Mouse (Mus musculus): ENCODE measurements around the gene Gm20481.
"Not testable (repeated sequence)": the region's sequence is repeated elsewhere in the genome, so short reads cannot be mapped to it uniquely, and the experiment has no call there.

The Gm20481 gene

DNA sequence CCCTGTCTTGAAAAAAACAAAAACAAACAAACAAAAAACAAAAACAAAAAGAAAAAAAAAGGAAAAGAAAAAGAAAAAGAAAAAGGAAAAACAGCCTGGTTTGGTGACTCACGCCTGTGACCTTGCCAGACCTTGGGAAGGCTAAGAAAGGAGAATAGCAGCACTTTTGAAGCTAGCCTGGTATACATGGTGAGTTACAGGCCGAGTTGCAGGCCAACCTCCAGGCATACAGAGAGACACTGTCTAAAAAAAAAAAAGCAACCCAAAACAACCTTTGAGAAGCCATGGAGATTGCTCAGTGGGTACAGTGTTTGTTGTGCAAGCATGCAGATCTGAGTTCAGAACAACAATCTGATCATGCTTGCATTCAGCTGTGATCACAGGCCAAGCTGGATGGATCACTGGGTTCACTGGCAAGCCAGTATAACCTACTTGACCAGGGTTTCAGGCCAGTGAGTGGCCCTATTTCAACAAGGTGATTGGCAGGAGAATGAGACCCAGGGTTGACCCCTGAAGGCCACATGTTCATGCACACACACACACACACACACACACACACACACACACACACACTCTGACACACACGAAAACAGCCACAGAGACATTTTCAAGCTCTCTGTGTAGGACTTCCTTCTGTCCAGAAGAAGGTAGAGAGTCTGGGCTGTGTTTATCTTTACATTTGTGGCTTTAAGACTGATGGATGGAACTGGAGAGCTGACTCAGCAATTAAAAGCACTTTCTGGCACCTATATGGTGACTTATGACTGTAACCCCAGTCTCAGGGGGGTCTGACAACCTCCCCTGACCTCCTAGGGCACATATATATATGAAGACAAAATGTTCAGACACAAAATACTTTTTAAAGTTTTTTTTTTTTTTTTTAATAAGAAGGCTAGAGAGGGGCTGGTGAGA is 6.1 kb downstream of the Gm20481 start:
- peak; percentile 72 for DNase-seq (ENCODE audit: low spot score)

DNA sequence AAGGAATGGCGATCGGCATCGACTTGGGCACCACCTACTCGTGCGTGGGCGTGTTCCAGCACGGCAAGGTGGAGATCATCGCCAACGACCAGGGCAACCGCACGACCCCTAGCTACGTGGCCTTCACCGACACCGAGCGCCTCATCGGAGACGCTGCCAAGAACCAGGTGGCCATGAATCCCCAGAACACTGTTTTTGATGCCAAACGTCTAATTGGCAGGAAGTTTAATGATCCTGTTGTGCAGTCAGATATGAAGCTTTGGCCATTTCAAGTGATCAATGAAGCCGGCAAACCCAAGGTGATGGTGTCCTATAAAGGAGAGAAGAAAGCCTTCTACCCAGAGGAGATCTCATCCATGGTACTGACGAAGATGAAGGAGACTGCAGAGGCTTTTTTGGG is 7.3 kb downstream of the Gm20481 start:
- DNase-seq (ENCODE audit: low spot score): no peak

DNA sequence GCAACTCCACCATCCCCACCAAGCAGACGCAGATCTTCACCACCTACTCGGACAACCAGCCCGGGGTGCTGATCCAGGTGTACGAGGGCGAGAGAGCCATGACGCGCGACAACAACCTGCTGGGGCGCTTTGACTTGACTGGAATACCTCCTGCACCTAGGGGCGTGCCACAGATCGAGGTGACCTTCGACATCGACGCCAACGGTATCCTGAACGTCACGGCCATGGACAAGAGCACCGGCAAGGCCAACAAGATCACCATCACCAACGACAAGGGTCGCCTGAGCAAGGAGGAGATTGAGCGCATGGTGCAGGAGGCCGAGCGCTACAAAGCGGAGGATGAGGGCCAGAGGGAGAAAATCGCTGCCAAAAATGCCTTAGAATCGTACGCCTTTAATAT is 8.5 kb downstream of the Gm20481 start:
- DNase-seq (ENCODE audit: low spot score): no peak

DNA sequence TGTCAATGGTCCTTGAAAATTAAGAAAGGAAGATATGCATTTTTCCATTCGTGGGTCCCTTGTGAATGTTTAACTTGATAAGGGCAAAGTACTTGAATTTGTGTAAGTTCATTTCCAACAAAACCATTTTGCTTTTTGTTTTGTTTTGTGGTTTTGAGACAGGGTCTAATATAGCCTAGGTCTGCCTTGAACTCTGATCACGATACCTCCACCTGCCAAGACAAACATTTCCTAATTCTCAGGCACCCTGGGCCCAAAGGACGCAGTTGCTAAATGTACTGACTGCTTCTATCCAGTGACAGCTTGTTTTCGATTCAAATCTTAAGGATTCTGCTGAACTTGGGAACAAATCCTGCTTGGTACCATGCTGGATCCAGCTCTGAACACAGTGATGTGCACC is 9.9 kb downstream of the Gm20481 start:
- no peak for DNase-seq (ENCODE audit: low spot score)

DNA sequence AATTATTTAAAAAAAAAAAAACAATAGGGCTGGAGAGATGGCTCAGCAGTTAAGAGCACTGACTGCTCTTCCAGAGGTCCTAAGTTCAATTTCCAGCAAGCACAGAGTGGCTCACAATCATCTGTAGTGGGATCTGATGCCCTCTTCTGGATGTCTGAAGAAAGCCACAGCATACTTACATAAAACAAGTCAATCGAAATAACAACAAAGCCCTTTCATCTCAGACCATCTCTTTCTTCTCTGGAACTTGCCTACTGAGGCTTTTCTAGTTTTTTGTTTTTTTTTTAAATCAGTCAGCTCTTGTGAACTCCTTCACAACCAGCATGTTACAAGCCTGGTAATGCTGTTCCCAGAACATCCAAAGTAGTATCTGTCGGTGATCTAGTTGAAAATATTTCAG is 10.9 kb downstream of the Gm20481 start:
- peak; percentile 81 for DNase-seq (ENCODE audit: low spot score)

DNA sequence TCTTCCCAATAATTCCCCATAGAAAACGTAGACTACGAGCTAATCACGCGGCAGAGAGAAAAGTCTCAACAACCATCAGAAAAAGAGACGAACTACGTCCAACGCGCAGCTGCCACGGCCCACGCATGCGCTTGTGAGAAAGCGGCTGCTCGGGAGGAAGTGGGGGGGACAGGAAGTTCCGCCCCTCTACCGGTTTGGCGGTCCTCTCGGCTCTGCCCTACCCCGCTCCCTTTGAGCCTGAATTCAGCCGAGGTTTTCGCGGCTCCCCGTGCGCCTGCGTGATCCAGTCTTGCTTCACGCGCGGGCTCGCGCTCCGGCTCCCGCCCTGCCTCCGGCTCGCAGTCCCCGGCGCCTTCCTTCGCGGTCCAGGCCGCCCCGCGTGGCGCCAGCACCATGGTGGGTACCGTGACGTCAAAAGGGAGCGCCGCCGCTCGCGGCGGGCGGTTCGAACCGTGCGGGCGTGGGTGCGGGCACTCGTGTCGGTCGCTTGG is 12.0 kb downstream of the Gm20481 start, which contains the start of gene Lsm2:
TSS of gene Lsm2 (plus strand) at position 173 of the 491 bp plus-strand sequence.
- DNase-seq (ENCODE audit: low spot score): peak; percentile 96

DNA sequence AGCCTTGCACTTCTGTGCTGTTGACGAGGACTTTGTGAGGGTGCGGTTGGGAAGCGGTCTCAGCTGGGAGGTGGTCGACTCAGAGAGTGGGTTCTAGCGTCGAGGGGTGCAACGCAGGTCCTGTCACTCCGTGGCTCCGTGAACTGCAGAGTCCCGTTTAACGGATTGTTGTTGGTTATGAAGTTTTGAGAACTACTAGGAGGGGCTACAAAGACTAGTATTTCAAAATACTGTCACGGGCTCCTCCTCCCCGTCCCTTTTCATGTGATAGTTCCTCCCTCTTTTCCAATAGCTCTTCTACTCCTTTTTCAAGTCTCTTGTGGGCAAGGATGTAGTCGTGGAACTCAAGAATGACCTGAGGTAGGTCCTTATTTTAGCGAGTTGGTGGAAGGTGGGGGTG is 12.6 kb downstream of the Gm20481 start:
- no peak for DNase-seq (ENCODE audit: low spot score)

DNA sequence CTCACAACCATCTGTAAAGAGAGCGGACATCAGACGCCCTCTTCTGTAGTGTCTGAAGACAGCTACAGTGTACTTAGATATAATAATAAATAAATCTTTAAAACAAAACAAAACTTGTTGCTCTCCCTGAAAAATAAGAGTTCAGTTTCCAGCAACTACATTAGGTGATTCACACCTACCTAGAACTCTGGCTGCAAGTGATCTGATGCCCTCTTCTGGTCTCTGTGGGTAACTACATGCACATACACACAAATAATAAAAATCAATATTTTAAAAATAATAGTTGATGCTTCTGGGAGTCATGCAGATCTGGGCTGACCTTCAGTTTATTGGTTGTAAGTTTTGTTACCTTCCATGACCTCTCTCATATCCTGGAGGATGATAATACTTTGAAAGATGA is 14.5 kb downstream of the Gm20481 start:
- no peak for DNase-seq (ENCODE audit: low spot score)

DNA sequence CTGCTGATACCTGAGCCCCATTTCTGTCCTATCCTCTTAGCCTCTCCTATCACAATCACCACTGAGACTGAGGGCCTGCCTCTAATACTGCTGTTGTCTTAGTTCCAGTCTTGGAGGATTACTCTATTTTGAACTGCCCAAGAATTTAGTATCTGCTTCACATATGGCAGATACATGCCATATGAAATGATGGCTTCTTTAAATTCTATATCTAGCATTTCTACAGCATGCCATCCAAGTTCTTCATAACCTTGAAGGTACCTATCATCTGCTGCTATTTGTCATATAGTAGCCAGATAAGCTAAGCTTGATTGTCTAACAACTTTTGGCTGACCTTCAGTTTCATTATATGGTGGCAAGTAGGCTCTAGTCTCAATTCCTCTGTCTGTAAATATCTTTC is 25.0 kb downstream of the Gm20481 start:
- no peak for DNase-seq (ENCODE audit: low spot score)

DNA sequence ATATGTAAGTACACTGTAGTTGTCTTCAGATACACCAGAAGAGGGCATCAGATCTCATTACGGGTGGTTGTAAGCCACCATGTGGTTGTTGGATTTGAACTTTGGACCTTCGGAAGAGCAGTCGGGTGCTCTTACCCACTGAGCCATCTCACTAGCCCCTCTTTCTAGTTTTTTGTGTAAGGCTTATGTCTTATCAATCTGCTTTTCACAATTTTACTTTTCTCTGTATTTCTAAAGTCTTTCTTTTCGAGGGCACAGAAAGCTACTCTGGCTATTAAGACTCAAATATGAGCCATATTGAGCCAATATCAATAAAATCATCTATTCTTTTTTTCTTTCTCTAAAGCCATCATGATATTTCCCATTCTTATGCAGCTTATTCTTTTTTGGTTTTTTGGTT is 25.5 kb downstream of the Gm20481 start:
- DNase-seq (ENCODE audit: low spot score): not testable (repeated sequence)

DNA sequence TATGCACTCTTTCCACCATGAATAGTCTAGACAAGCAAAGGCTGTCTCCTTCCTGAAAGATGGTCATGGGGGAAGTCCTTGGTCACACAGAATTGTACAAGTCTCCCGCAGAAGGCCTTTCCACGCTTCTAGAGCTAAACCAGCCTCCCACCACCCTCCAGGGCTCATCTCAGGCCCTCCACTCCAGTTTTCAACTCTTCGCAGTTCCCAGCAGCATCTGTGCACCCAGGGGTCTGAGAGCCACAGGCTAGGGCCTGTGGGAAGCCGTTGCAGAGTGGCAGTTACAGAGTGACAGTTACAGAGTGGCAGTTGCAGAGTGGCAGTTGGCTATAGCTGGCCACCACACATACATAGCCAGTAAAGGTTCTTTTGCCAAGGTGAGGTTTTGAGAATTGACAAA is 26.2 kb downstream of the Gm20481 start:
- not testable (repeated sequence) for DNase-seq (ENCODE audit: low spot score)

DNA sequence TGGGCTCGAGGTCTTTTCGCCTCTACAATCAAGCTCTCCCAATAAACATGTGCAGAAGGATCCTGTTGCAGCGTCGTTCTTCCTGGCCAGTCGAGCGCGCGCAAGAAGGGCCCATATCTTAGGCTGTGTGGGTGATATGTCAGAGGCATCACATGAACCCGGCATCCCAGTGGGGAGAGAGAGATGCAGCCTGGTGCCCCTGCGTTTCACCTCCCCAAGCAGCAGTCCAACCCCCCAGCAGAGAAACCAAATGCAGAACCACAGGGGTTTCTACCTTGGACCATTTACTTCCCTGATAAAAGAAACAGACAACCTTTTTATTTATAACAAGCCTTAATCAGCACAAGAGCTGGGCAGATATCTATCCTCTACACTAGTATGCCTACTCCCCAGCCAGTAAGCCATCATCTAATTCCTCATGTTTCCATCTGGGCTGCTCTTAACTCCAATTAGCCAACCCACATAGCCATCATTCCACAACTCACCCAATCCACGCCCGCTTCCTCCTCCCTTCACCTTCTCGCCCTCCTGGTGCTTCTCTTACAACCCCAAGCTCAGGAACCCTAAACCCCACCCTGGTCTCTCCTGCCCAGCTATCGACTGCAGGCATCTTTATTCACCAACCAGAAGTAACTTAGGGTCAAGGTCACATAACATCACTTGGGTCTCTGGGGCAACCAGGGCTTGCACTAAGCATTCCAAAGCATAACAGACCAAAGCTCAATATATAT is 26.9 kb downstream of the Gm20481 start:
- DNase-seq (ENCODE audit: low spot score): no peak

DNA sequence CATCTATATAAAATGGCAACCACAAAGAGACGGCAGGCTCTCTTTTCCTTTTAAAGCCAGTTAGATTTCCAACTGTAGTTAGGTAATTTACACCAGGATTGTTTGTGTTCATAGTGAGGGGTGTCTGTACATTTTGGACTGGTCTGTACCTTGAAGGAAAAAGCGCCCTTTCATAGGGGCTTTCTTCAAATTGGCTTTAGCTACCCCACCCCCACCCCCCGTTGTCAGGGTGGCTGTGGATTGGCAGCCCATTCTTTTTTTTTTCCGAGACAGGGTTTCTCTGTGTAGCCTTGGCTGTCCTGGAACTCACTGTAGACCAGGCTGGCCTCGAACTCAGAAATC is 27.4 kb downstream of the Gm20481 start:
- DNase-seq (ENCODE audit: low spot score): no peak

DNA sequence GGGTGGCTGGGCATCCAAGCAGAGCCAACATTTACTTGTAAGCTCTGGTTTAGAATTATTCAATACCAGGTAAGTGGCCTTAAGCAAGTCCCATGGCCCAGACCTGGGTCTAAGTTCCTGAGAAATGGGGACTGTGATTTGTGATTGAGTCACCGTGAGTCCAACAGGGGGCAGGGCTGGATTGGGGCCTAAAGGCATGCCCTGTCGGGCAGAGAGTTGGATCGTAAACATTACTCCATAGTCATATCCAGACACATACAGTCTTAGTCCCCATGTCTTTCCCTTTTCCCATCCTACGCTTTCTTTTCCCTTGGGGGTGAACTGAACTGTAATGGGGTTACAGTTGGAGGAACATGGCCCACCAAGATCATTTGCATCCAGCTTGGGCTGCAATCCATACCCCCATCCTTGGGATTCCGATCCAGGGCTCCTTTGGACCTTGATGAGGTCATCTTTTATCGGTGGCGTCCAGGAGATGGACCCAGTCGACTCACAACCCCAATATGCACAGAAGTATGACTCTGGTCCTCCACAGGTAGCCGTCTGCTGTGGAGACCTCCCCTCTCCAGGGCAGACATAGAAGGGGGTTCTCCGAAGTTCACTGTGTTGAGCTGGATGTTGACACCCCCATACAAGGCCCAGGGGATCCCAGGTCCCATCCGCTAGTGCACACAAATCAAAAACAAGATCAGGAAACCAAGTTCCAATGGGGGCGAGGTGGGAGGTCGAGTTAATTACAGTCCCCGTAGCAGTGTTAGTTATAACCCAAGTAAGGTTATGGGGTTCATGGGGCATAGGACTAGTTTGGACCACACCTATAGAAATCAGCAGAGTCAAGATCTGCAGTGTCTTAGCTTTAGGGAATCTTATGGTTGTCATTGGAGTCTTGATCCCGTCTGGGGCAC is 29.1 kb downstream of the Gm20481 start:
- DNase-seq (ENCODE audit: low spot score): no peak

DNA sequence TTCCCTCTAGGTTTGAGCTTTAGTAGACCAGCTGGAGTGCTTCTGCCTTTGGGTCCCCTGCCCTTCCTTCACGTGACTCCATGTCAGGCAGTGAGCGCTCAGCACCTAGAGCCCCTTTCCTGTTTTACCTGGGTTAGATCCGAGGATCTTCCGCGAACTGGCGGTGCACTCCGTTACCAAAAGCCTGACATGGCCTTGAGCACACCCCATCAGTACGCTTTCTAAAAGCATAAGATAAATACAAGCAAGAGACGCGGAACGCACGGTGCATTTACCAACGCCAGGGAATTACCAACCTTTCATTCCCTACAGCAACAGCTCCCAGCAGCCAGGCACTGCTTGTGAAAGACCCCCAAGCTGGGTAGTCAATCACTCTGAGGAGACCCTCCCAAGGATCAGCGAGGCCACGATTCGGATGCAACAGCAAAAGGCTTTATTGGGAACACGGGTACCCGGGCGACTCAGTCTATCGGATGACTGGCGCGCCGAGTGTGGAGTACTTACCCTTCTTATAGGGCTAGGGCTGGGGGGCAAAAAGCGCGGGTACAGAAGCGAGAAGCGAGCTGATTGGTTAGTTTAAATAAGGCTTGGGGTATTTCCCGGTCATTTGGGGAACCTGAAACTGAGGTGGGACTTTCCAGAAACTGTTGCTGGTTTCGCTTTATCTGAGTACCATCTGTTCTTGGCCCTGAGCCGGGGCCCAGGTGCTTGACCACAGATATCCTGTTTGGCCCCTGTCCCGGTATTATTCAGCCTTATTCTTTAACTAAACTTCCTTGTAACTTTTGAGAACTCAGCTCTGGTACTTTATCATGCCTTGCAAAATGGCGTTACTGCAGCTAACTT is 30.4 kb downstream of the Gm20481 start:
- not testable (repeated sequence) for DNase-seq (ENCODE audit: low spot score)

DNA sequence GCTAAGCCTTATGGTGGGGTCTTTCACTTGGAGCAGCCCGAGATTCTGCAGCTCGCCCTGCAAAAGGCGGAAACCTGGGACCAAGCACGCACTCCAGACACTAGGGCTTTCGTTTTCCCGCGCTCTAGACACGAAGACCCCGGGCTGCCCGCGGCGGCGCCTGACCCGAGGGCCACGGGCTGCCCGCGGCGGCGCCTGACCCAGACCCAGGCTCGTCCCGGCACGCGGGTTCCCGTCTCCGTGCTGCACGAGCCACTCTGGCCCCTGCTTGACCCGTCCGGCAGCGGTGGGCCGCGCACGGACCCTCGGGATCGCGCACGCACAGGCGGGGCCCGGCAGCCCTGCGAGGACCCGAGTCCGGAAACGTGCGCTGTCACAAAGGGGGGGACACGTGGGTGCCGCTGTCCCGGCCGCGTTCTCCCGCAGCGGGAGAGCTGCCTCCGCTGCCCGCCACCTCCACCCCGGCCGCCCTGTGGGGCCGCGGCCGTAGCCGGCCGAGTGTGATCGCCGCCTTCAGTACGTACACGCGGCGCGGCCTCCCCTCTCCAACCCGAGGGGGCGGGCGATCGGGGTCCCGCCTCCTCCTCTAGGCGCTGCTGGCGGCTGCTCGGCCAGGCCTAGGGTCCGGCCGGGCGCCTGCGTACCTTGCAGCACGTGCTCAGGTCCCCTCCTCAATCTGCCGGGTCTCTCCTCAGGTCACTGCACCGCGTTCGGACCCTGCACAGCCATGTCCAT is 31.2 kb downstream of the Gm20481 start, which contains the start of gene Vars:
TSS of gene Vars (plus strand) at position 271 of the 735 bp plus-strand sequence.
- DNase-seq (ENCODE audit: low spot score): peak; percentile 85

DNA sequence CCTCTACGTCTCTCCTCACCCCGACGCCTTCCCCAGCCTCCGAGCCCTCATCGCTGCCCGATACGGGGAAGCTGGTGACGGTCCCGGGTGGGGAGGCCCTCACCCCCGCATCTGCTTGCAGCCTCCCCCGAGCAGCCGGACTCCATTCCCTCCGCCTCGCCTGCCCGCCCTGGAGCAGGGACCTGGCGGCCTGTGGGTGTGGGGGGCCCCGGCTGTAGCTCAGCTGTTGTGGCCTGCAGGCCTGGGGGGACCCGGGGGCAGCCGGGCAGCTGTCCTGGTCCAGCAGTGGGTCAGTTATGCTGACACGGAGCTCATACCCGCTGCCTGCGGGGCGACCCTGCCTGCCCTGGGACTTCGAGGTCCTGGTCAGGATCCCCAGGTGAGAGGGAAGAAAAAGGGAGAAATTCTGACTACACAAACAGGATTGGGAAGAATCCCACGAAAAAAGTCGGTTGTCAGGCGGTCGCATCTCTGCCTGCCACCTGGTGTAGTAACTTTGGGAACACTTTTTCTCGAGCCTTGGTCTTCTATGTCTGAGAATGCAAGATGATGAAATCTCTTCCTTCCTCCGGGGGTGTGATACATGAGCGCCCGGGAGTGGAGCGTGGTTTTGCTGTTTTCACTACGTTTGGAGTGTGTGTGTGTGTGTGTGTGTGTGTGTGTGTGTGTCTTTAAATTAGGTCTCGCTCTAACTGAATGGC is 31.9 kb downstream of the Gm20481 start:
- peak; percentile 48 for DNase-seq (ENCODE audit: low spot score)

DNA sequence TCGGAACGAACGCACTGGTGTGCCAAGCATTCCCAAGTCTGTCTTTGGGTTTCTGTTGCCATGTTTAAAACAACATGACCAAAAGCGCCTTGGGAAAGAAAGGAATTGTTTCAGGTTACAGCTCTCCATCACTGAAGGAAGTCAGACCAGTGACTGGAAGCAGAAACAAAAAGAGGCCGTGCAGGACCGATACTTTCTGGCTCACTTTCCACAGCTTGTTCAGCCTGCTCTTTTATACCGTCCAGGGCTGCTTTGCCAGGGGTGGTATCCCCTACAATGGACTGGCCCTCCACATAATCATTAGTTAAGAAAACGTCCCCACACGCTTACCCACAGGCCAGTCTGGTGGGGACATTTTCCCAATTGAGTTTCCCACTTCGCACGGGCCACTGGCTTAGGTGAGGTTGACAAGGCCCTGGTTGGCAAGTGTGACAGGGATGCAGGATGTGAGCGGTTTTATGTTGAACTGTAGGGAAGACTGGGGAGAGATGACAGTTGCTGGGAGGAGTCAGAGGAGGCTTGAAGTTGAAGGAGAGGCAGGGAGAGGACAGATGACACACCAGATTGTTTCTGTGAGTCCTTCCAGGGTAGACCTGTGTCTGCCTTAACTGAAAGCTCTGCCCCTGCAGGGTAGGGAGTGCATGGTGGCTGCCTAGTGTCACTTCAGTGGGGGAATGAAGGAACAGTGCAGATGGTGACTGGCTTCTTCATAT is 32.6 kb downstream of the Gm20481 start:
- DNase-seq (ENCODE audit: low spot score): no peak
